Mouse (Mus musculus) embryonic fibroblast, embryonic 13.5 days (primary cell): Measurements from ENCODE around the gene Gm14862.

Source experiments
- CTCF ChIP-seq: IDR thresholded peaks from 2 replicates; pipeline ENCODE4 v1.5.1; 2011; ENCODE audit warnings: mild to moderate bottlenecking, control low read depth, low read length, moderate library complexity, borderline replicate concordance; ENCODE audit not compliant: insufficient read depth
- POLR2A ChIP-seq: IDR thresholded peaks from 2 replicates; pipeline ENCODE4 v1.6.1; 2011; ENCODE audit warnings: low read depth, mild to moderate bottlenecking, control low read depth, low read length, moderate library complexity

DNA sequence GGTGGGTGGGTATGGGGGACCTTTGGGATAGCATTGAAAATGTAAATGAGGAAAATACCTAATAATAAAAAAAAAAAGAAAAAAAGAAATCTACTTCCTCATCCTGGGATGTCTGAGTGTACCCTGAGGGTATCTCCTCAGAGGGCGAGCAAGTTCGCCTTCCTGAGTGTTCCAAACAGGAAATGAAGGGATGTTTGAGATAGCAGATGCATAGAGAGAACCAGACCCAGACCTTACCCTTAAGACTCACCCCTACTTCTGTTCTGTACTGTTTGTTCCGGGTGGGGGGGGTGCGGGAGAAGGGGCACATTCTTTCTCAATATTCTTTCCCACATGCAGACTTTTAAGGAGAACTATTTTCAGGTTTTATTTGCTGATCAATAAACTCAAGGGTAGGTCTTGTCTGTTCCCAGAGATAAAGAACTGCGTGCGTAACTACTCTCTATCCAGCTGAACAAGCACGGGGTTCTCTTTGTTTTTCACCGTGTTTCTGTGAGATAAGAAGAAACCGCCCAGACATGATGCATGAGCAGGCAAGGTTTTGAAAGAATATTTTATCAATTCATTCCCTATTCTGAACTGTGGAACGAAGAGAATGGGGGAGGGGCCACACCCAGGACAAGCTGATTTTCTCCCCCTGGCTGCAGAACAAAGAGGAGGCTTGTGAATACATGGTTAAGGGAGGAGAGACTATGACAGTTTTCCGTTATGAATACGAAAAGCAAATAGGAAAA is 11.9 kb downstream of the Gm14862 start:
- no peak for TF ChIP-seq CTCF
- TF ChIP-seq POLR2A: no peak
